Mouse (Mus musculus) testis, adult 2 months (tissue): ENCODE results near the gene Foxo3.

ENCODE experiments used
- CTCF ChIP-seq: fragments of 200-500 bp; IDR thresholded peaks from 2 replicates; pipeline ENCODE4 v1.5.1; 2012; ENCODE audit warnings: low read depth, mild to moderate bottlenecking, inconsistent platforms, low read length, moderate library complexity; ENCODE audit not compliant: control insufficient read depth, insufficient read depth, insufficient replicate concordance
- POLR2A ChIP-seq: fragments of 200-500 bp; IDR thresholded peaks from 2 replicates; pipeline ENCODE4 v1.6.1; 2012; ENCODE audit warnings: low read depth, mild to moderate bottlenecking, inconsistent platforms, low read length, moderate library complexity; ENCODE audit not compliant: control insufficient read depth

DNA sequence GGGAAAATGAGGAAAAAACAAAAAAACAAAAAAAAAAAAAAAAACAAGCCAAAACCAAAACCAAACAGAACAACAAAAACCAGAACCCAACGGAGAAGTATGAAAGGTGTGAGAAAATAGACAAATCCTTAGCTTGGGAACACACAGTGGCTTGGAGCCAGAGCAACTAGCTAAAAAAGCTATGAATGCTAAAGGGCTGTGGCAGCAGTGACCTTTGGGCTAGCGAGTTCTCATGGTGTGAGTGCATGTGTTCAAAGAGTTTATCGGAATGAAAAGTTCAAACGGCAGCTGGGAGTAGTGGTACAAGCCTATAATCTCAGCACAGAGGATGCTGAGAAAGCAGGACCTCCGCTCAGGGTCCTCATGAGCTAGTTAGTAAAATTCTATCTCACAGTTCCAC lies 12.4 kb downstream of the Foxo3 start:
- TF ChIP-seq CTCF (no peak), POLR2A (no peak)
